Mouse (Mus musculus): ENCODE results near the gene Arxes1.
A peak's percentile ranks its signal among the peaks of the same experiment; 100 is the strongest.
"Not testable (repeated sequence)": the region's sequence is repeated elsewhere in the genome, so short reads cannot be mapped to it uniquely, and the experiment has no call there.

The Arxes1 gene

DNA sequence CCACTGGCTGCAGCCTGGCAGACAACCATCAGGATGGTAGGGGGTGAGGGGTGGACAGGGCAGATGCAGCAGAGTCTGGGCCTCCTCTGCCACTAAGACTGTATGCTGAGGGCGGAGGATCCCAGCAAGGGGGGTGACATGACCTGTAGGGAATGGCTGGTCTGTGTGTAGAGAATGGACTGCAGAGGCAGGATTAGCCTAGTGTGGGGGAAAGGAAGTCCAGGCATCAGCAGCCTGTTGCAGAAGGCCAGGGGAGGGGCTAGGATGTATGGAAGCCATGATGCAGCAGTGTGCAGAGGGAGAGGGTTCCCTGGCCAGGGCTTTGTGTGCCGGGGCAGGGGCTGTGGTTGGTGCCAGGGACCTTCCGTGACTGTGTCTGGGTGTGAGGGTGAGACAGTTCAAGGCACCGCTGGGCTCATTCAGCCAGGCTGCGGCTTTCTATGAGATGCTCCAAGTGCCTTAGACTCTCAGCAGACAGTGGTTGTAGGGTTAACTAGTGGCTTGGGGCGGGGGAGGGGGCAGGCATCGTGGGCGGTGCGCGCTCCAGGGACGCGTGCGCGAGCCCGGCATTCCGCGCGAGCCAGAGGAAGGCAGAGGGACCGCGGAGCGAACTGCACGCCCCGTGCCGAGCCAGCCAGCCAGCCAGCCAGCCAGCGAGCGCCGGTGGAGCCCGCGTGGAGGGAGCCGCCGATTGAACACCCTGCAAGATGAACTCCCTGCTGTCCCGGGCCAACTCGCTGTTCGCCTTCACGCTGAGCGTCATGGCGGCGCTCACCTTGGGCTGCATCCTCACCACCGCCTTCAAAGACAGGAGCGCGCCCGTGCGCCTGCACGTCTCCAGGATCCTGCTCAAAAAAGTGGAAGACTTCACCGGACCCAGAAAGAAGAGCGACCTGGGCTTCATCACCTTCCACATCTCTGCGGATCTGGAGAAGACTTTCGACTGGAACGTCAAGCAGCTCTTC is at the start of gene Arxes1:
Gene Arxes1 (plus strand): TSS at position 569 of the 965 bp plus-strand sequence.
- DNase-seq = peak; percentile 8

DNA sequence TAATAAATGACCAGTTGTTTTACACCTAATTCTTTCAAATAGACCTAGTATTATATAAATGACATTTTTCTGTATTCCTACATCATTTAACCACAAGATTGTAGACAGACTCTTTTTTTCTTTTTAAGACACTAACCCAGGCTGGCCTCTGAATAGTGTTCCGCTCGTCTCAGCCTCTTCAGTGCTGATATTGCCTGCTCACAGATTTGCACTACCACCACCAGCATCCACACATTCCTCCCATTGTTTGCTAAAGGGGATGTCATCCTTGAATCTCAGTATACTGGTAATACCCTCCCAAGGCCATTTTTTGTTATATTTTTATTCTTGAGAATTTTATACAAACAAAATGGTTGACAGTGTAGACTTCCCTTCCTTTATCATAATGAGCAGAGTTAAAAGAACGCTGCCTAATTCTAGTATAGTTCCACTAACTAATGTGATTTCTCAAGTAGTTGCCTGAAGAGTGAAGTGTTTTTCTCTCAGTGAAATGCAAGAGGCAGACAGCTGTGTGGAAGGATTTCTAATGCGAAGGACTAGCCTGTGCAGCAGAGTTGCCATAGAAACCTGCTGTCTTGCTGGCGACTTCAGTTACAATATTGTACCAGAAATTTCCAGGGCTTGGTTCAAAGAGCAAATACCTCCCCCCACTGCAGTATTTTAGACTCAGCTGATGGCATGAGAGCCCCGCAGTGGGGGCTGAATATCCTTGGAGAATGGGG is 48.5 kb upstream of the Arxes1 start:
- DNase-seq = no peak

DNA sequence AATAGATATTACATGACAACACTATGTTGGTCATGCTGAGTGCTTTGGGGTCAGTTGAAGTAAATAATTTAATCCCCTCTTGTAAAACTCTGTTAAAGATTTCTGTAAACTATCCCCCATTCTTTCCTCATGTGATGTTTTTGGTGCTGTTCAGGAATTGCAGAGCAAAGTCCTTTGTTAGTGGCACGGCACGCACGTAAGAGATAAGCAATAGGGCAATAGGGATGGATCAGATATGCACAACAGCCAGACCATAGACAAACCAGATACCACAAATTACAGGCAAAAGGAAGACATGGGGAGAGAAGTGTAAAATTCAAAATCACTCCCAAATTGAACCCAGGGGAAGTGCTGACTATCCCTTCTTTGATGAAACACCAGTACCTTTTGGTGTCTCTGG is 46.9 kb upstream of the Arxes1 start:
- no peak for DNase-seq

DNA sequence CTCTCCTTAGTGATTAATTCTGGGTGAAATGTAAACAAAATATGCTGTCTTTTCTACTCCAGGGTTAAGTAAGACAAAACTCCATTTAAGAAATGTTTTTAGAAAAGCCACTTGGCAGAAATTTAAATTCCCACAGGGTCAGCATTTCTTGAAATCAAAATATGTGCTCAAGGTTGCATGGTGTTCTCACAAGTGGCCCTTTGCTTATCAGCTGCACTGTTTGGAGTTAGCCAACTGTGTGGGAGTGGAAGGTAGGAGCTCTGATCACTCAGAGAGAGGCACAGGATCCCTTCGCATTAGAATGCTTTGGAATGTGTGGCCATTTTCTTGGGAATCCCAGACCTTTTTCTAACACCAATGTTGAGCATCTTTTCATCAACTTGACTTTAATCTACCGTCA is 42.5 kb upstream of the Arxes1 start:
- DNase-seq = no peak

DNA sequence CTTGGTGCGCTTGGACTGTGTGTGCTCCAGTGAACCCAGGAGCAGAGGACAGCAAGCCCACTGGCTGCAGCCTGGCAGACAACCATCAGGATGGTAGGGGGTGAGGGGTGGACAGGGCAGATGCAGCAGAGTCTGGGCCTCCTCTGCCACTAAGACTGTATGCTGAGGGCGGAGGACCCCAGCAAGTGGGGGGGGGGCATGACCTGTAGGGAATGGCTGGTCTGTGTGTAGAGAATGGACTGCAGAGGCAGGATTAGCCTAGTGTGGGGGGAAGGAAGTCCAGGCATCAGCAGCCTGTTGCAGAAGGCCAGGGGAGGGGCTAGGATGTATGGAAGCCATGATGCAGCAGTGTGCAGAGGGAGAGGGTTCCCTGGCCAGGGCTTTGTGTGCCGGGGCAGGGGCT is 40.0 kb upstream of the Arxes1 start:
- not testable (repeated sequence) for DNase-seq

DNA sequence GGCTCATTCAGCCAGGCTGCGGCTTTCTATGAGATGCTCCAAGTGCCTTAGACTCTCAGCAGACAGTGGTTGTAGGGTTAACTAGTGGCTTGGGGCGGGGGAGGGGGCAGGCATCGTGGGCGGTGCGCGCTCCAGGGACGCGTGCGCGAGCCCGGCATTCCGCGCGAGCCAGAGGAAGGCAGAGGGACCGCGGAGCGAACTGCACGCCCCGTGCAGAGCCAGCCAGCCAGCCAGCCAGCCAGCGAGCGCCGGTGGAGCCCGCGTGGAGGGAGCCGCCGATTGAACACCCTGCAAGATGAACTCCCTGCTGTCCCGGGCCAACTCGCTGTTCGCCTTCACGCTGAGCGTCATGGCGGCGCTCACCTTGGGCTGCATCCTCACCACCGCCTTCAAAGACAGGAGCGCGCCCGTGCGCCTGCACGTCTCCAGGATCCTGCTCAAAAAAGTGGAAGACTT is 39.5 kb upstream of the Arxes1 start, which contains the start of gene Arxes2:
Gene Arxes2 (plus strand): TSS at position 161 of the 456 bp plus-strand sequence.
- DNase-seq = peak; percentile 24

DNA sequence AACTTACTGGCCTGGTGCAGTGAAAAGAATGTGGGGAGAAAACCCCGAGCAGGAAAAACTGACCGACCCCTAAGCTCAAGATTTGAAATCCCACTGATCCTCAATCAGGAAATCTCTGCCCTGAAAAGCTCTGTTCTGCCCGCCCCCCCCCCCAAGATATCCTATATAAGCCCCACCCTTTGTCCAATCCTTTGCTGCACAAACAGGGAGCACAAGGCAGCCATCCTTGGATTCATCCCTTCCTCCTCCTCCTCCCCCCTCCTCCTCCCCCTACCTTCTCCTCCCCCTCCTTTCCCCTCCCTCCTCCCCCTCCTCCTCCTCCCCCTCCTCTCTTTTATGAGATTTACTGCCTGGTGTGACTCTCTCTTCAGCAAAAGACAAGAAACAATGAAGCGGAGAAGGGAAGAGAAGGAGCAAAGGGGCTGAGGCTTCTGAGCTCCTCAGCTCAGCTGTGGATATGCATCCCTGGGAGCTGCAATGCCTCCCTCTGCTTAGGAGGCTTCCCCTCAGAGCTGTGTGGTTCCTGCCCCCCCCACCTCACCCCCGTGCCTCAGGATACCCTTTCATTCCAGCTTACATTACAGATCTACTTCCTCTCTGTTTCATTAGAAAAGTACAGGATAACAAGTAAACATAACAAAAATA is 25.8 kb upstream of the Arxes1 start:
- no peak for DNase-seq

DNA sequence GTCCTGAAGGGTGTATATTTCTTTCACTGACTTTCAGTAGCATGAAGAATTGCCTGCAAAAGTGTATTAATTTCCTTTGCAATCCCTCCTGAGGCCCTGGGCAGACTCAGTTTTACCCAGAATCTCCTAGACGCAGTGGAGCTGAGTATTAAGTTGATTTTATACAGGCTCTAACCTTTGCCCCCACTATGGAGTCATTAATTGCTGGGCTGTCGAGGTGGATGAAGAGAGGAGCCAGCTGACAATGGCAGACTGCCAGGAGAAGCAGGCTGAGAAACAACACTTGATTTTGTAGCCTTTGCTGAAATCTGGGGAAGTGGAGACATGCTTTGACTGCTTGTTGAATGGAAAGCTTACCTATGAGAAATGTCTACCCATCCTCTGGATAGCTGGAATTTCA is 18.8 kb upstream of the Arxes1 start:
- peak; percentile 55 for DNase-seq

DNA sequence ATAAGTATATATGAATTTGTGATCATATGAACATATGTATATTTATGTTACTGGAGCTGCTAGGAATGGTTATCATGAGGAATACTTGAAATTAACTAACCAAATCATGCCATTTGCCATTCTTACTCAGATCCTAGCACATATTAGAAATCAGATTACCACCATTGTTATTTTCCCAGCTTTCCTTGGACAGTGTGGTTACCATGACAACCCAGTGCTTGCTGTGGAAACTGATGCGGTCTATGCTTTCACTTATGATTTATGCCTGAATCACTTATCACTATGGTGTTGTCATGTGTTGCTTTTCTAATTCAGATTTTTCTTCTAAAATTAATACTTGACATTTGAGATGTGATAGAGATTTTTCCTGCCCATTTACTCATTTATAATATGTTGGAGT is 2.8 kb upstream of the Arxes1 start:
- no peak for DNase-seq

DNA sequence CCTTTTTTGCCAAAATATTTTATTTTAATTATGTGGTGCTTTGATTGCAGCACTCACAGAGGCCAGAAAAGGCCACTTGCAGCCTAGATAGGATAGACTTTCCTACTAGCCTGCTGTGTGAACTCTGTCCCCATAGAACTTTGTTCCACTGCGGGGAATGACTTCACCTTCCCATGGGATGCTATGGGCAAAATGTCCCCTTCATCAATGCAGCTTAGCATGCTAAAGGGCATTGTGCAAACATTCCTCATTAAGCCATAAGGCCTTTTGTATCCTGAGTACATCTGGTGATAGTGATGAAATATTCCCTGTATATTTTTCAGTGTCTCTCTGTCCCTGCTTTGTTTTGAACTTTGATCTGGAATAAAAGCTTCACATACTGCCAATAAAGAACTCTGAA is 10.6 kb downstream of the Arxes1 start:
- no peak for DNase-seq

DNA sequence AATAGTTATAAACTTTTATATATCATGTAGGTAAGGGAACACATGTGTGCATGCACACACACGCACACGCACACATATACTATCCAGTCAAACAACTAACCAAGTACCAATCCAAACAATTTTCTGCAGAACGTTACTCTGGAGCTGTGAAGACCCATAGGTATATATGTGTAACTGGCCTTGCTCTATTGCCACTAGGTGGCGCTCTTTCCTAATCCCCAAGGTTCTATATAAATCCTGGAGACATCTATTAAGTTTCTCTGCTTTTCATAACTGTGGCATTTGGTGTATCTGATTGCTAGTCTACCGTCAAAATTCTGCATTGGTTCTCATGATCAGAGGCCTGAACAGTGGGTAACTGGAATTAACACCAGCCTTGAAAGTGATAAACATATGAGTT is 14.4 kb downstream of the Arxes1 start:
- DNase-seq = peak; percentile 63

DNA sequence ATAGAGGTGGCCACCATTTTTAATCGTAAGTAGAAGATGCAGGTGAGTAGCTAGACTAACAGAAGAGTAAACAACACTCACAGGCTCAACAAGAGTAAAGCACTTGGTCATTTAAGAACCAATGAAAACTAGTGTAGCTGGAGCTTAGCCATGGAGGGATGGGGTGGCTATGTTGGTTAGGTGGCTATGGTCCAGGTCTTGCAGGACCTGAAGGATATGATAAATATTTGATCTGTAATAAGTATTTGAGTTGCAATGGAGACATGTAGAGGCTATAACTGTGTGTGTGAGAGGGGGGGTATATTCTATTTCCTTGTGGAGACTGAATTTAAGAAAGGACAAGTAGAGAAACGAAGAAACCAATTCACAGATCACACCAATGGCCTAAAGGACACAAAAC is 18.1 kb downstream of the Arxes1 start:
- DNase-seq = no peak

DNA sequence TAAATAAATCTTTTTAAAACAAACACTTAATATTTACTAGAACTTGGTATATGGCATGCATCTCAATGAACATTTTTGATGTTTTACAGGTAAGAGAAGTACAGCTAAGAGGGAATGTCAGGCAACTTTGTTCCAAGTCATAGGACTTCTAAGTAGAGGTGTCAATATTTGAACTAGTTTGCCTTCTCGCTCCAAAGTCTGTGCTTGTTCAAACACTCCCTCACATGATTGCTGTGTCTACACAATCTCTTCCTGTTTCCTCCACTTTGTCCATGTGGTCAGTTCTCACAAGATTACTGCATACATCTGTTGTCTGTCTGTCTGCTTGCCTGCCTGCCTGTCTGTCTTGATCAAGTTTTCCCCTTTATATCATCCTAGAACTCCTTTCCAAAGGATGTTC is 27.5 kb downstream of the Arxes1 start:
- no peak for DNase-seq

DNA sequence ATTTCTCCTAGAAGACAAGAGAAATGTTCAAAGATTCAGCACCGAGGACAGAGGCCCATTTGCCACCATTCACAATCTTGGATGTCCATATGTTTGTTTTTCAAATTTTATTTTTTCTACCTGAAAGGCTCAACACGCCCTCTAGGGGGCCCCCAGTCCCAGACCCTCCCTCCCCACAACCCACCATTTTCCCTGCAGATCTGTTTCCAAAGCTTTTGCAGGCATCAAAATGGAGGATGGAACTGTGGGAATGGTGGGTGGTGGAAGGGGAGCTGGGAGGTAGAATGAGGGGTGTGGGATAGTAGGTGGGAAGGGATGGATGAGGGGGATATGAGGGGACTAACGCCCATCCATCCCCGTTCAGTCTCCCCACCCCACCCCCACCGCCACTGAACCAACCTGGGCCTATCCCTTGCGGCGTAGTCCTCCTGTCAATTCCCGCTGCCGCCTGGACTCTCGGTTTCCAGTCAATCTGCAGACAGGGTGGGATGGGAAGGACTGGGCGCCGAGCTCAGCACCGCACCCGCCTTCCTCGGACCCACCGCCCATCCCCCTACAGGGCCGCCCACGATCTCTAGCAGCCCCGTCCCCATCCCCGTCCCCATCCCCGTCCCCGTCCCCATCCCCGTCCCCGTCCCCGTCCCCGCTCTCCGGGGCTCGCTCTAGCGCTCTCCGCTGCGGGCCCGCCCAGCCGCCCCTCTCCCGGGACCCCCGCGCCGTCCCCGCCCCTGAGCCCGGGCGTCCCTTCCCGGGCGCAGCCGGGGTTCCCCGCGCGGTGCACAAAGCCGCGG is 34.2 kb downstream of the Arxes1 start:
- DNase-seq = peak; percentile 0

DNA sequence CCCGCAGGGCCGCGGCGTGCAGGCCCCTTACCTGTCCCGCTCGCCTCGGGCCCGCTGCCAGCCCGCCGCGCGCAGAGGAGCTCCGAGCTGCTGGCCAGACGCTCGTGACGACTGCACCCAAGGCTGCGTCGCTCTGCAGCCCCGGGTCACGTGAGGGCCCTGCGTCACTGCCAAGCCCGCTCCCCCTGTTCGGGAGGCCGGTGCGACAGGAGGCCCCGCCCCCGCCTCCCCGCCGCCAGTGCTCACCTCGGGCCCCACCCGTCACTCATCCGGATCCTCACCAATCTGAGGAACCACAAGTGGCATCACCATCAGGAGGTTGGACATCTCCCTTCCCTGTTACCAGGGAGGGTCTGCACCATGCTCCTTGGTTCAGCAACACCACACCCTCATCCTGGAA is 34.9 kb downstream of the Arxes1 start, which contains the start of gene Bex2:
Gene Bex2 (minus strand): TSS at position 217 of the 400 bp plus-strand sequence.
- peak; percentile 1 for DNase-seq

Data from kidney, postnatal 14 days (tissue).